Mouse (Mus musculus) C2C12 (cell line): ENCODE results near the gene Ubox5.

Experiments used
- CEBPB ChIP-seq: IDR thresholded peaks from one replicate; pipeline ENCODE4 v1.6.1; 2011; ENCODE audit warnings: low read depth, mild to moderate bottlenecking, control low read depth, moderate library complexity
- CTCF ChIP-seq: IDR thresholded peaks from one replicate; pipeline ENCODE4 v1.5.1; 2011; ENCODE audit not compliant: control insufficient read depth, insufficient read depth, insufficient read length
- FOSL1 ChIP-seq: IDR thresholded peaks from one replicate; pipeline ENCODE4 v1.8.0; 2011; ENCODE audit warnings: mild to moderate bottlenecking, low read length; ENCODE audit not compliant: poor library complexity, insufficient read depth, severe bottlenecking

DNA sequence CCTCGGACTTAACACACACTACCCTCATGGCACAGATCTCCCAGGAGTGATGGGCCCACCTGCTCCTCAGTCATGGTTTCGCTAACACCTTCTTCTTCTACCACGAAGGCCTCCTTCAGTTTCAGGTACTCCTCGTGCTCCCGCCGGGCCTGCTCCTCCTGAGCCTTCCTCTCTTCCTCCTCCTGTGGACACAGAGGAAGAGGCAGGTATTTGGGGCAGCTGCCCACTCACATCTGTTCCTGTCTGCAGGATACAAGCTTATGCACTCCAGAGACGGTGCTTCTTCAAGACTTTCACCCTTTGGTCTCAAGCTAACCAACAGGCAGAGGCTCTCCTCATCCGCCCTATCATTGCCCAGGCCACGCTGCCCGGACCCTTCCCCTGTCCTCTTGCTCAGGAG lies 28.7 kb upstream of the Ubox5 start:
- no peak for TF ChIP-seq CTCF
- TF ChIP-seq CEBPB, result no peak
- TF ChIP-seq FOSL1, result no peak
